Mouse (Mus musculus): ENCODE results near the gene Mmp15.
A peak's percentile ranks its signal among the peaks of the same experiment; 100 is the strongest.

Mmp15 gene

GRCm38 (mm10) chr8:95352151-95352870, at the start of gene Mmp15:
Gene Mmp15, plus strand, starts transcription at chr8:95352268.
- DNase-seq (ENCODE audit: low spot score) = peak; percentile 65

DNA sequence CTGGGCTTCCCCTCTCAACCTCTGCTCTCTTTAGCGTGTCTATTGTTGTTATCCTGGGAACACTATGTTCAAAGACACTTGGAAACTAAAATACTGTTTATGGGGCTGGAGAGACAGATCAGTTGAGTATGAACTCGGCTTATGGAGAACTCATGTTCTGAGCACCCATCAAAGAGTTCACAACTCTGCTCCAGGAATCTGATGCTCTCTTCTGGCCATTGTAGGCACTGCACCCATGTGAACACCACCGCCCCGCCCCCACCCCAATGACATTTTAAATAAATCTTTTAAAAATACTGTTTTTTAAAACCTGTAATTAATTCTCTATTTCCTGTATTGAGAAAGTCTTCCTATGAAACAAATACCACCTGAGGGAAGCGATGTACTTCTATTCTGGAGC, 49.7 kb upstream of the Mmp15 start:
- DNase-seq (ENCODE audit: low spot score) = no peak

DNA sequence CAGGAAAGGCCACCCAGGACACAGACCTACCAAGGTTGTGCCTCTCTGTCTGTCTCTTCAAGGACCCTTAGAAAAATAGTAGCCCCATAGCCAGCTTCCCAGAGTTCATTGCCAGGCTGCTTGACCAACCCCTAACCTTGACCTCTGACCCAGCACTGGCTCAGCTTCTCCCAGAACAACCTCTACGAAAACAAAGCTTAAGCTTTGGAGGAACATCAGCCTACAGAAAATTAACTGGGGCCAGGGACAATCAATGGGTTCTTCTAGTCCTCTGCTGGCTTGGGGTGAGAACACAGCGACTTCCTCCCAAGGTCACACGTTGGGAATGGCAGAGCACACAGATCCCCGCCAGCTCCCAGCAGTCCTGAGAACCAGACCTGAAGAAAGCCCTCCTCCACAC, 46.5 kb upstream of the Mmp15 start:
- no peak for DNase-seq (ENCODE audit: low spot score)

- DNase-seq (ENCODE audit: low spot score) = no peak
Observed at GRCm38 (mm10) chr8:95306431-95306830, 45.6 kb upstream of the Mmp15 start, which contains the start of gene Cngb1. Gene Cngb1, minus strand, starts transcription at chr8:95306585.

- DNase-seq (ENCODE audit: low spot score) = no peak
Observed at GRCm38 (mm10) chr8:95310342-95310970, 41.6 kb upstream of the Mmp15 start, which contains the start of gene Tepp. Gene Tepp, plus strand, starts transcription at chr8:95310566.

DNA sequence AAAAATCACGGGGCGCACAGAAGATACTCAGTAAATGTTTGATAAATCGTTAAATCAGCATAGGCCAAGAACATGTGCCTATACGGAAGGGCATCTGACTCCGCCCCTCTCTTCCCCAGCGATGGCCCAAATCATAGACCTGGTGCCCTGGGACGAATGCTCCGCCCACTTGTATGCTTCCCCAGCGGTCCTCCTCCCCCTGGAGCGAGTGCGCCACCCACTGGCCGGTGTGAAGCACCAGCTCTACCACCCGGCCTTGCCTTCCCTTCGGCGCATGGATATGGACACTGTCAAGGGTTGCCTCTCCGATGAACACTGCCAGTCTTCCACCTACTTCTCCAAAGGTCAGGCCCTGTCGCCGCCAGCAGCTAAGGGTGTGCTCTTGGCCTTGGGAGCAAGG, 39.2 kb upstream of the Mmp15 start:
- DNase-seq (ENCODE audit: low spot score) = no peak

DNA sequence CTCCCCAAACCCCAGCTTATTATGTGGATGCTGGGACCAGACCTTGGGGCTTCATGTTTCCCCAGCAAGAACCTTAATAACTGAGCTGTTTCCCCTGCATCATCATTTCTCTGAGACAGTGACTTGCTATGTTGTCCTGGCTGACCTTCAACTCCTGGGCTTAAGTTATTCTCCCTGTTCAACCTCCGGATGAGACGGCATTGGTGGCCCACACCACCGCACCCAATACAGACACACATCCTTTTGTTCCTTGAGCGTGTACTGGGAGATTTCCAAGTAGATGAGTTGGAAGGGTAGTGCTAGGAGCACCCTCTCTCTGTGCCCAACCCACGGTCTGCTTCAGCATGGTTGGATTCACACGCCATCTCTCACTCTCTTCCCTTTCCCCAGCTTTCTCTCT, 38.2 kb upstream of the Mmp15 start:
- DNase-seq (ENCODE audit: low spot score) = no peak

- no peak for DNase-seq (ENCODE audit: low spot score)
Observed at GRCm38 (mm10) chr8:95314707-95315106, 37.4 kb upstream of the Mmp15 start.

DNA sequence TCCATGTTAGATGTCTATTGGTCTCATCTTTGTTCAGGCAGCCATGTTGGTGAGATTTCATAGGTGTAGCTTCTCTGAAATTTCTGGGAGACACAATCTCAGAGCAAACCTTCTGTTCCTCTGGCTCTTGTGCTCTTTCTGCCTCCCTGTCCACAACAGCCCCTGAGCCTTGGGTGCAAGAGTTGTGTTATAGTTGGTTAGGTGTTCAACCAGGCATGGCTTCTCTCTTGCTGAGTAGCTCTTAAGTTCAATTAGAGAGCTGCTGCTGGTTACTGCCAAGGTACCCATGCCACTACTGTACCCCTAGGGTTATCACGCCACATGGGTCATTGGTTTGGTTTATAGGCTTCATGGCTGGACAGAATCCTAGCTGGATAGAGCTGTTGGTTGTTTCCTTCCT, 36.7 kb upstream of the Mmp15 start:
- no peak for DNase-seq (ENCODE audit: low spot score)

DNA sequence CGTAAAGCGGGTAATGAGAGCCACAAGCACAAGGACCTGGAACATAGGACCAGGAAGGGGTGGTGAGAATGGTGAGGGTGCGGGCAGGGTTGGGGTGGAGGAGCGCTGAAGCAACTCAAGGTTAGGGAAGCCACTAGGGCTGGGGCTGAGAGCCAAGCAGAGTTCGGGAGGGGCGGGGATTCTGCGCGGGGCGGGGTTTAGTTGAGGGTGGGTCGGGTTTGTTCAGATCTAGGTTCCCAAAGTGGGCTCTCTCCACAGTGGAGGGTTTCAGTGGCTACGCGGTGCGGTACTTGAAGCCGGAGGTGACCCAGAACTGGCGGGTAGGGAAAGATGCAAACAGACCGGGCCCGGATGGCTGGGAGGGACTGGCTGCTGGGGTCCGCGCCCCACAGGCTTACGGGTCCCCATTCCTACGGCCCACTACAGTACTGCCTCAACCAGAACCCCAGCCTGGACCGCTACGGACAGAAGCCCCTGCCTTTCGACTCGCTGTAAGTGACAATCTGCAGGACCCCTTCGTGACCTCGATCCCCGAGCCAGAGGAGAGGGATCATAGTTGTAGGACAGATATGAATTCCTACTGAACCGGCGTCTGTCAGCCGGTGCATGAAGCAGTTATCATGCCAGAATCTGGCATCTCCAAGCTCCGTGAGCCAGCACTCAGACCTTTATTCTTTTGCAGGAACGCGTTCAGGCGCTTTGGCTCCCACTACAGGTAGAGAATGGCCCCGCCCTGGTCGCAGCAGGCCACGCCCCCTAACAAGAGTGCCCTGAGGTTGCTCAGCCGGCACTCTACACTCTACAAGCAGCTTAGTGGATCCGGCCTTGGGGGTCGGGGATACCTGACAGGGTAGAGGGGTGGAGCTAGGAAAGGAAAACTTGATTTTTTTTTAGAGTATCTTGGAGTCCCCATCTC, 31.6 kb upstream of the Mmp15 start:
- DNase-seq (ENCODE audit: low spot score) = peak; percentile 73

- DNase-seq (ENCODE audit: low spot score) = no peak
Observed at GRCm38 (mm10) chr8:95323201-95323600, 28.9 kb upstream of the Mmp15 start.

DNA sequence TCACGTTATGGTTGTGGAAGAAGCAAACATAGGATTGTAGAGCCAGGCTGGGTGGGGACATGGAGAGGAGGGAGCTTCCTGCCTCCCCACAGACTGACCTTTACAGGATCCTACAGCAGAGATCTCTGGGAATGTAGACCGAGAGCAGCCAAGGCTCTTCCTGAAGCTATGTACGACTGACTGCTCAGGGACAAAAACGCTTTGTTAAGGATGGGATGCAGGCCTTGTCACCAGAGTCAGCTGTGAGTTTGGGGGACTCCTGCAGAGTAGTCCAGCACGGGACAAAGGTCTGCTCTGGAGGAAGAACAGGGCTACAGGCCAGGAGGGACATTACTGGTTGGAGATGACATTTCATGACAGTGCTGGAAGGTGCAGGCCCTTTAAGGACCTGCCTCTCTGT, 27.4 kb upstream of the Mmp15 start:
- DNase-seq (ENCODE audit: low spot score) = no peak

DNA sequence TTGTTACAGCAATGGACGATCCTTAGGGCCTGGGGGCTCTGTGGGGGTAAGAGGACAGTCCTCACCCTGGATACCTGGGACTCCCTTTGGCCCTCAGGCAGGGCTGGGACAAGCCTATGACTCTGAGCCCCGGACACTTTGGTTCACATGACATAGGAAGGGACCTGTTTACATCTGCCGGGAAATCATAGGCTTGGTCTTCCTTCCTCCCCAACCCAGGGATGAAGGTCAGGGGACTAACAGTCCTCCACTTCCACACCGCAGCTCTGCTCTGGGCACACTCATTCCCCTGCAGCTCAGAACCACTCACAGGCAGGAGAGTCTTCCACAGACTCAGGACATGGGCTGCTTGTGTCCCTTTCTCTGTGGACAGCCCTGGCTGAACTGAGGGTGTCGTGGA, 25.2 kb upstream of the Mmp15 start:
- no peak for DNase-seq (ENCODE audit: low spot score)

GRCm38 (mm10) chr8:95327866-95328465, 24.1 kb upstream of the Mmp15 start:
- no peak for DNase-seq (ENCODE audit: low spot score)

DNA sequence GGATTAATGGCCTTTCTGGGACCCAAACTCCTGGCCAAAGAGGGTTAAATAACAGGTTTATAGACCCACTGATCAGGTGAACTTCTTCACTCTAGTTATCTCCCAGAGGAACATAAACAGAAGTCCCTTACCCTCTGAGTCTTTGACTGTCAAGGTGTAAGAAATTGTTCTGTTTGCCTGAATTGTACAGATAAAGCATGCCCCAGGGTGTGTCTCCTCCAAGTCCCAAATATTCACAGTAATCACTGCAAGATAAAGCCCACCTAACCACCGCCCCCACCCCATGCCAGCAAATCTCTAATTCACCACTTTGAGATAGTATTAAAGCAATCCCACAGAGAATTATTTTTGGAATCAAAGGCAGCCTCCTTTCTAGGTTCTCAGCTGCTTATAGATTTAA, 21.7 kb upstream of the Mmp15 start:
- DNase-seq (ENCODE audit: low spot score) = no peak

DNA sequence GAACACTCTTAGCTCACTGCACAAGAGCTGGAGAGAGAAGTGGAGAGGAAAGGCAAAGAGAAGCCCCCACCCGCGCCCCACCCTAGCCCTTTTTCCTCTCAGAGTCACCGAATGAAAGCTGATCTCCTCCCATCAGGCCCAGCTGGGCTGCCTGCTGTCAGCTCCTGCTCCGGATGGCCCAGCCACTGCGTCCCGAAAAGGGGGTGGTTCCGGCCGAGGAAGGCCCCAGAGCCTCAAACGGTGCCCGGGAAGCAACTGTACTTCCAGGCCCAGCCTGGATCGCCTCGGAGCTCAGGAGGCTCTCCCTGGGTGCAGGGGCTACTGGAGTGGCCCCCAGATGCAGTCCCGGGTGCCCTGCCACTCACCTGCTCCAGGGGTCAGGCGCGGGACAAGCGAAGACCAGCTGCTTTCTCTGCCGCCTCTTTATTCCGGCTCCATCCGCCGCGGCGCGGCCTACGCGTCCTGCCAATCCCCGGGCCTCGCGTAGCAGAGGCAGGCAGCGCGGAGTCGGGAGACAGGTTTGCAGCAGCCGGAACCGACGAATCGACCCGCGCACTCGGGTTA, 20.8 kb upstream of the Mmp15 start:
- DNase-seq (ENCODE audit: low spot score) = no peak

GRCm38 (mm10) chr8:95331720-95332436, 20.2 kb upstream of the Mmp15 start, which contains the start of the genes Zfp319 and Usb1:
Gene Zfp319, minus strand, starts transcription at chr8:95331950.
Gene Usb1, plus strand, starts transcription at chr8:95332284.
- peak; percentile 96 for DNase-seq (ENCODE audit: low spot score)

GRCm38 (mm10) chr8:95332437-95333199, 19.4 kb upstream of the Mmp15 start:
- DNase-seq (ENCODE audit: low spot score) = no peak

DNA sequence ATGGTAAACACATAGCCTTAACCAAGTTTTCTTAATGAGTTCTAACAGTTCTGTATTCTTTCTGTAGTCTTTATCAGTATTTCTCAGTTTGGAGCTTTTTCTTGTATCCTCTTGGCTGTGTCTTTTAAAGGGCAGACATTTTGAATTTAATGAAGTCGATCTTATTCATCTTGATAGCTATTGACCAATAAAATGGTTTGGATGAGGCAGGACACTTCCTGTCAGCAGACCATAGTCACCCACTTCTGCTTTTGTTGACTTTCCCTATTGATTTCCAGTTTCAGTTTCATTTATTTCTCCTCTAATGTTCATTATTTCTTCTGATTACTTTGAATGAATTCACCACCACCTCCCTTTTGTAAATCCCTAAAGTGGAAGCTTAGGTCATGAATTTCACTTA, 16.4 kb upstream of the Mmp15 start:
- DNase-seq (ENCODE audit: low spot score) = no peak

DNA sequence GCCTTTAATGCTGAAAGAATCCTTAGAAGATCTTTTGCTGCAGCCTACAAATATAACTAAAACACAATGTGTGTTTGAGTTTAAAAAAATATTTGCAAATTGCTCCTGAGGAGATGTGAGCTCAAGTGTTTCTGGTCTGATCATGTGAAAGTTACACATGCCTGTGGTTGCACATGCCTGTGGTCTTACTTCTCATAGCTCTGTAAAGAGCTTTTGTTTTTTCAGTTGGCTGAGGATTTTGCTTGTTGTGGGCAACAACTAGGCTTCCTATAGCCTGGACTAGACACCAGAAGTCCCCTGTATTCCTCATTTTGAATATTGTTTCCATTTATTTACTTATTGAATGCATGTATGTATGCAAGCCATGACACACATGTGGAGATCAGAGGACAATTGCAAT, 15.7 kb upstream of the Mmp15 start:
- no peak for DNase-seq (ENCODE audit: low spot score)

All from urinary bladder, postnatal 25 days (tissue).